Mouse (Mus musculus) bone marrow, adult 2 months (tissue): ENCODE measurements around the gene Pom121l2.

Experiments
- CTCF ChIP-seq: fragments of 200-500 bp; IDR thresholded peaks from 2 replicates; pipeline ENCODE4 v1.5.1; 2011; ENCODE audit warnings: low read length, control low read depth; ENCODE audit not compliant: control insufficient read depth, insufficient read depth
- POLR2A ChIP-seq: fragments of 200-500 bp; IDR thresholded peaks from 2 replicates; pipeline ENCODE4 v1.6.1; 2011; ENCODE audit warnings: low read depth, mild to moderate bottlenecking, control low read depth, low read length, borderline replicate concordance; ENCODE audit not compliant: control insufficient read depth

DNA sequence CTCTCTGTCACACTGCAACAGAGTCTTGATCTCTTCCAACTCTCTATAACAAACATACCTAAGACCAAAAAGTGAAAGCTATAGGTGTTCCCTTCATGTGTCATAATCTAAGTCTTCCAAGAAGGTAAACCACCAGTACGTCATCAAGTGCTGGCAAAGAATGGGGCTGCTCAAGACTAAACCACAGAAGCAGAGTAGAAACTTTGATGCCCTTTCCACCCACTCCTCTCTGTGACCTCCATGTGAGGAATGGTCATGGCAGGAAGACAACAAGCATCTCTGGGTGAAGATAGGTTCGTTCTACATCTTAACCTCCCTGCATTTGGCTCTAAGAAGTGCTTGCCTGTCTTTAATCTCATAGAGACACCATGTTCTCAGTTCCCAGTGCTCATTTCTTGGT is 3.5 kb downstream of the Pom121l2 start:
- TF ChIP-seq POLR2A = no peak
- no peak for TF ChIP-seq CTCF
